Comparison of ENCODE assay signal across 26 mouse cellular contexts in the genomic region with DNA sequence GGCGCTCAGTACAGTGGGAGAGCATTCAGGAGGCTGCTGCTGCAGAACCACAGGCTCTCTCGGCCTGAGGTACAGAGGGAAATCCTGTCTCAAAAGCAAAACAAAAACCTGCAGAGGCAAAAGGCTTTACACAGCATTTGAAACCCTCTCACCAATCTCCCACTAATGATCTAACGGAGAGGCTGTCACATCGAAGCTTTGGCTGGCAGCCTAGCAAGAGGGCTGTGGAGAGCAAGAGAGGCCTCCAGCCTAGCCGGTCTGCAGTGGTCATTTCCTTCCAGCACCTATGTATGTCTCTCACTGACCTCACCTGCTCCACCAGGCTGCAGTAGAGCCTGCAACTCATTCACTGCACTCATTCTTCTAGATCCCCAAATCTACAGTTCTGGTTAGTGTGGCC.
DNase-seq lines count a peak whose midpoint lies in the region; ATAC-seq and TF ChIP-seq lines count a peak whose summit lies in the region.
"Had no signal": no experiment of that assay in that cellular context is flagged by ENCODE, and none has a peak within 500 bp of the region (broad histone marks: within the 10 kb centered on the region; RNA-seq: fewer than 3 reads in every experiment).

No protein-coding gene starts in this region.

- no peak overlapping the region for H3K4me2 ChIP-seq in heart, embryonic 13.5 days
- H3K4me2 ChIP-seq in midbrain, embryonic 16.5 days (ENCODE audit: low read length): no peak overlapping the region
- H3K4me2 ChIP-seq in midbrain, embryonic 11.5 days: no peak overlapping the region
- H3K4me2 ChIP-seq in forebrain, embryonic 15.5 days (replicated peaks): no peak overlapping the region
- H3K4me2 ChIP-seq: embryonic facial prominence, embryonic 12.5 days; hindbrain, embryonic 14.5 days; limb, embryonic 13.5 days; liver, embryonic 11.5 days; lung, embryonic 15.5 days; midbrain, embryonic 13.5 days; stomach, embryonic 15.5 days had no signal

- no peak for TF ChIP-seq EP300 in heart, adult 2 months (IDR thresholded peaks at IDR 0.05; ENCODE audit: insufficient read depth, low read depth, low read length)

- H3K27ac ChIP-seq in heart, embryonic 13.5 days (replicated peaks): peak overlapping the region; percentile 12; the same call in 1 of the 2 replicates
- H3K27ac ChIP-seq in heart, adult 2 months: no peak overlapping the region
- 0 out of 2 replicates have a peak overlapping the region, but pooled peaks have one; percentile 0 for H3K27ac ChIP-seq in midbrain, embryonic 16.5 days (ENCODE audit: low read length)
- no peak overlapping the region for H3K27ac ChIP-seq in midbrain, embryonic 11.5 days (ENCODE audit: low read depth, low read length)
- H3K27ac ChIP-seq in forebrain, embryonic 15.5 days (replicated peaks): peak overlapping the region; percentile 63
- H3K27ac ChIP-seq: embryonic facial prominence, embryonic 12.5 days; hindbrain, embryonic 14.5 days; layer of hippocampus, adult 2 months; limb, embryonic 13.5 days; lung, embryonic 15.5 days; midbrain, embryonic 13.5 days; stomach, embryonic 15.5 days had no signal

- 62% methylated on average over 5 of the region's 5 CpGs for WGBS in heart, embryonic 13.5 days
- WGBS in heart, adult 2 months: 55% methylated on average over 5 of the region's 5 CpGs
- 74% methylated on average over 5 of the region's 5 CpGs for WGBS in midbrain, embryonic 16.5 days
- WGBS in midbrain, embryonic 11.5 days: 90% methylated on average over 5 of the region's 5 CpGs
- 18% methylated on average over 5 of the region's 5 CpGs for WGBS in forebrain, embryonic 15.5 days

- intact Hi-C loops in heart, adult 2 months (cut with DNase I): no loop called here
- intact Hi-C loops in gastrocnemius, postnatal 14 days (cut with DNase I; ENCODE audit: low total_unique reads): no loop called here

- H3K4me1 ChIP-seq in heart, embryonic 13.5 days: peaks cover 52% of the 10 kb centered on the region
- peaks cover 5% of the 10 kb centered on the region; the same call in 1 of the 2 replicates for H3K4me1 ChIP-seq in heart, adult 2 months (ENCODE audit: control insufficient read depth, insufficient read depth, low read length)
- peaks cover 11% of the 10 kb centered on the region for H3K4me1 ChIP-seq in midbrain, embryonic 16.5 days (ENCODE audit: control insufficient read depth, insufficient read depth, low read length)
- H3K4me1 ChIP-seq in midbrain, embryonic 11.5 days (ENCODE audit: control insufficient read depth, insufficient read depth, low read length): 0 out of 2 replicates have a peak, but pooled peaks cover 2% of the 10 kb centered on the region
- peaks cover 38% of the 10 kb centered on the region for H3K4me1 ChIP-seq in forebrain, embryonic 15.5 days
- H3K4me1 ChIP-seq: limb, embryonic 13.5 days had no signal

- TF ChIP-seq POLR2A in heart, adult 2 months (IDR thresholded peaks at IDR 0.05; ENCODE audit: insufficient read depth, low read depth, low read length): no peak

- no peaks in the 10 kb centered on the region for H3K9me3 ChIP-seq in heart, embryonic 13.5 days
- no peaks in the 10 kb centered on the region for H3K9me3 ChIP-seq in midbrain, embryonic 16.5 days (replicated peaks; ENCODE audit: control insufficient read depth, low read length, poor library complexity, severe bottlenecking)
- H3K9me3 ChIP-seq in midbrain, embryonic 11.5 days (ENCODE audit: control insufficient read depth, low read length): no peaks in the 10 kb centered on the region
- no peaks in the 10 kb centered on the region for H3K9me3 ChIP-seq in forebrain, embryonic 15.5 days
- H3K9me3 ChIP-seq: embryonic facial prominence, embryonic 12.5 days; limb, embryonic 13.5 days; lung, embryonic 15.5 days; megakaryocyte, embryonic 14.5 days; midbrain, embryonic 13.5 days; stomach, embryonic 15.5 days had no signal

- no peaks in the 10 kb centered on the region for H3K27me3 ChIP-seq in heart, embryonic 13.5 days (replicated peaks)
- H3K27me3 ChIP-seq in heart, adult 2 months (ENCODE audit: control insufficient read depth, insufficient read depth, low read length): no peaks in the 10 kb centered on the region
- H3K27me3 ChIP-seq in midbrain, embryonic 16.5 days (ENCODE audit: control insufficient read depth, insufficient read depth, low read depth, low read length): no peaks in the 10 kb centered on the region
- no peaks in the 10 kb centered on the region for H3K27me3 ChIP-seq in midbrain, embryonic 11.5 days (ENCODE audit: control insufficient read depth, insufficient read depth, low read length)
- H3K27me3 ChIP-seq in forebrain, embryonic 15.5 days: no peaks in the 10 kb centered on the region
- H3K27me3 ChIP-seq: embryonic facial prominence, embryonic 12.5 days; limb, embryonic 13.5 days; lung, embryonic 15.5 days; megakaryocyte, embryonic 14.5 days; midbrain, embryonic 13.5 days; stomach, embryonic 15.5 days had no signal

- DNase-seq in heart, adult 2 months: no peak
- no peak for DNase-seq in midbrain, embryonic 11.5 days (ENCODE audit: low spot score, missing footprints)
- no peak for DNase-seq in gastrocnemius, postnatal 14 days
- DNase-seq: adrenal gland, postnatal 25 days; B cell, adult 2 months; cerebellum, adult 2 months; cerebellum, postnatal 25 days; gastrocnemius, postnatal 25 days; heart, adult 18-20 months; kidney, adult 2 months; kidney, postnatal 36 days; lung, postnatal 4 days; retina, postnatal 1 day; right cerebral cortex, postnatal 14 days had no signal

- peaks cover 29% of the 10 kb centered on the region for H3K36me3 ChIP-seq in heart, embryonic 13.5 days
- H3K36me3 ChIP-seq in heart, adult 2 months (ENCODE audit: control insufficient read depth, insufficient read depth, low read length): no peaks in the 10 kb centered on the region
- peaks cover 4% of the 10 kb centered on the region for H3K36me3 ChIP-seq in midbrain, embryonic 16.5 days (ENCODE audit: control insufficient read depth, insufficient read depth, low read length)
- peaks cover 7% of the 10 kb centered on the region; the same call in 1 of the 2 replicates for H3K36me3 ChIP-seq in midbrain, embryonic 11.5 days (ENCODE audit: control insufficient read depth, insufficient read depth, low read length)
- H3K36me3 ChIP-seq in forebrain, embryonic 15.5 days: peaks cover 32% of the 10 kb centered on the region

- ATAC-seq in heart, embryonic 13.5 days (ENCODE audit: extremely low read depth, insufficient number of reproducible peaks, low FRiP score, low TSS enrichment): no peak
- ATAC-seq in midbrain, embryonic 16.5 days: no peak
- no peak for ATAC-seq in midbrain, embryonic 11.5 days (ENCODE audit: low FRiP score)
- peak; percentile 42 for ATAC-seq in forebrain, embryonic 15.5 days (replicated peaks)
- ATAC-seq: midbrain, embryonic 13.5 days had no signal

- 0 out of 2 replicates have a peak overlapping the region, but pooled peaks have one; percentile 33 for H3K9ac ChIP-seq in heart, embryonic 13.5 days
- no peak overlapping the region for H3K9ac ChIP-seq in heart, adult 2 months (ENCODE audit: low read depth, low read length)
- H3K9ac ChIP-seq in midbrain, embryonic 16.5 days (ENCODE audit: low read depth, low read length): no peak overlapping the region
- H3K9ac ChIP-seq in midbrain, embryonic 11.5 days (ENCODE audit: low read length): no peak overlapping the region
- H3K9ac ChIP-seq in forebrain, embryonic 15.5 days (replicated peaks): no peak overlapping the region
- H3K9ac ChIP-seq: embryonic facial prominence, embryonic 12.5 days; hindbrain, embryonic 14.5 days; limb, embryonic 13.5 days; lung, embryonic 15.5 days; midbrain, embryonic 13.5 days; stomach, embryonic 15.5 days had no signal

- no peaks in the 10 kb centered on the region for H3K79me2 ChIP-seq in heart, adult 2 months (replicated peaks; ENCODE audit: control insufficient read depth, insufficient read depth, low read length)

- H3K4me3 ChIP-seq in heart, embryonic 13.5 days: no peak overlapping the region
- no peak overlapping the region for H3K4me3 ChIP-seq in heart, adult 2 months
- no peak overlapping the region for H3K4me3 ChIP-seq in midbrain, embryonic 16.5 days (ENCODE audit: low read depth, low read length)
- no peak overlapping the region for H3K4me3 ChIP-seq in midbrain, embryonic 11.5 days (ENCODE audit: low read depth, low read length)
- H3K4me3 ChIP-seq in forebrain, embryonic 15.5 days: no peak overlapping the region
- H3K4me3 ChIP-seq: embryonic facial prominence, embryonic 12.5 days; layer of hippocampus, adult 2 months; limb, embryonic 13.5 days; lung, embryonic 15.5 days; megakaryocyte, embryonic 14.5 days; midbrain, embryonic 13.5 days; stomach, embryonic 15.5 days had no signal

- TF ChIP-seq CTCF in heart, adult 2 months (IDR thresholded peaks at IDR 0.05): no peak

Comparison
In these comparisons a context has a peak if more than half of its experiments do, and no peak if none do; other contexts are left out.
1. H3K27ac ChIP-seq: peak in heart, embryonic 13.5 days (single experiment), midbrain, embryonic 16.5 days (single experiment) and forebrain, embryonic 15.5 days (single experiment); none in heart, adult 2 months (single experiment) and midbrain, embryonic 11.5 days (single experiment).